Mouse (Mus musculus) limb, embryonic 12.5 days (tissue): ENCODE data around the gene Brat1. TPM values are rescaled to one million over a fixed set of nuclear protein-coding genes. Genes with fewer than 3 reads are reported as not detected.
A peak's percentile ranks its signal among the peaks of the same experiment; 100 is the strongest.

Source experiments
- ATAC-seq: fragments of 200-750 bp; cut with Nextera tagmentation; 2 replicates; pipeline ENCODE4 v1.8.0; 2017; ENCODE audit warnings: low read depth, moderate TSS enrichment; ENCODE audit not compliant: insufficient number of reproducible peaks, insufficient read depth, low FRiP score, low TSS enrichment
- H3K27ac ChIP-seq: fragments of 300-500 bp; sonication (generic); 2 replicates; pipeline ENCODE4 v1.5.1; 2016; ENCODE audit warnings: mild to moderate bottlenecking, moderate library complexity
- H3K27me3 ChIP-seq: fragments of 300-500 bp; sonication (generic); 2 replicates; pipeline ENCODE4 v1.6.1; 2016; ENCODE audit warnings: mild to moderate bottlenecking, moderate library complexity
- H3K36me3 ChIP-seq: fragments of 300-500 bp; sonication (generic); 2 replicates; pipeline ENCODE4 v1.6.1; 2016; ENCODE audit warnings: mild to moderate bottlenecking, moderate library complexity
- H3K4me1 ChIP-seq: fragments of 300-500 bp; sonication (generic); replicated peaks from 2 replicates; pipeline ENCODE4 v1.6.1; 2016
- H3K4me2 ChIP-seq: fragments of 300-500 bp; sonication (generic); 2 replicates; pipeline ENCODE4 v1.6.1; 2016; ENCODE audit warnings: mild to moderate bottlenecking, moderate library complexity
- H3K4me3 ChIP-seq: fragments of 300-500 bp; sonication (generic); replicated peaks from 2 replicates; pipeline ENCODE4 v1.5.1; 2016; ENCODE audit warnings: mild to moderate bottlenecking
- H3K9ac ChIP-seq: fragments of 300-500 bp; sonication (generic); replicated peaks from 2 replicates; pipeline ENCODE4 v1.6.1; 2016; ENCODE audit warnings: mild to moderate bottlenecking, moderate library complexity
- H3K9me3 ChIP-seq: fragments of 300-500 bp; sonication (generic); 2 replicates; pipeline ENCODE4 v1.6.1; 2016; ENCODE audit warnings: mild to moderate bottlenecking, moderate library complexity
- WGBS: fragments of 180-500 bp; shearing (Covaris S2); methylation state at CpG from one replicate; pipeline ENCODE4 v1.1.7; 2016; 5-methylcytosine and 5-hydroxymethylcytosine counted together
- polyA plus RNA-seq: library from polyadenylated mRNA; unstranded; fragments of >200 nt; fragmentation: Nextera tagmentation; extraction: Ambion mirVana; gene quantifications from 2 replicates; pipeline ENCODE4 v1.2.1, GENCODE M21; 2016

Gene Brat1
- polyA plus RNA-seq, 1 experiment from 2014 or later, result 22.4 TPM

DNA sequence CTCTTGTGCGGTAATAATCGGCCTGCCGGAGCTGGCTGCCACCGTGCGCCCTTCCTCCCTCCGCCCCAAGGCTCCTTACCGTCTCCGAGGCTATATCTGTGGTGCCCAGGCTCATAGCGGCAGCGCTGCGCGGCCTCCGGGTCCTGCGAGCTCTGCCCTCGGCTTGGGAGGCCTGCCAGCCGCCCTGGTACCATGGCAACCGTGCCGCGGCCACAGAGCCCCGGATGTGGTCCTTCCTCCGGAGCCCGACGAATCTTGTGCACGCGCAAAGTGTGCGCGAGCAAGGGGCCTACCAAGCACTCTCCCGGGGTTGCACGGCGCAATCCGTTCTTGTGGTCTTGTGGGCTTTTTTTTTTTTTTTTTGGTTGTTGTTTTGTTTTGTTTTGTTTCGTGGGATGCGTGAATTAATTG lies 2.7 kb upstream of the Brat1 start, which contains the start of gene Iqce:
TSS of gene Iqce (minus strand) at position 276 of the 411 bp plus-strand sequence.
- peak; percentile 22; the same call in 1 of the 2 replicates for ATAC-seq
- Histone ChIP-seq H3K4me2 (peak within 1 kb of the TSS; percentile 85), H3K9me3 (no peaks in the 10 kb centered on the region), H3K4me1 (peaks cover 32% of the 10 kb centered on the region), H3K36me3 (peaks cover 24% of the 10 kb centered on the region), H3K27me3 (no peaks in the 10 kb centered on the region), H3K4me3 (peak within 1 kb of the TSS; percentile 81), H3K27ac (peak within 1 kb of the TSS; percentile 90), H3K9ac (peak within 1 kb of the TSS; percentile 85)
- under 1% methylated on average over 33 of the region's 33 CpGs for WGBS

DNA sequence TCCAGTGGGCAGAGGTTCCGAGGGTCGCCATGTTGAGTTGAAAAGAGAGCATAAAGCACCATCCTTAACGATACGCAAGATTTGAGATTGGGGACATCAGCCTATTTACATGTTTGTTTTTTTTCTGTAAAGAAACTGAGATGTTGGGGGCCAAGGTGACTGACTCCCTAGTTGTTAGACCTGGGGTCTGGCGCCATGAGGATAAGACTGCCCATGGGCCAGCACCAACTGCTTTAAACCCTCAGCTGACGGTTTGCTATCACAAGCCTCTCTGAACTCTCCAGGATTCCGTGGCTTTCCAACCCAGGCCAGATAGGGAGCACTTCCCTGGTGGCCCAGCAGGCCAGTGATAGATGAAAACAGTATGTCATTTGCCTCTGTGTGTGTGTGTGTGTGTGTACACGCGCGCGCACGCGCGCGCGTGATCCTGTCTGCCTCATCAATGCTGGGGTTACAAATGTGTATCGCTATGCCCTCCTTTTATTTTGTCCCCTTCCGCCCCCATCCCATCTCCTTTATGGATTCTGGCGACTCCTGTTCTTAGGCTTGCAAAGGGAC lies 2.1 kb upstream of the Brat1 start:
- Histone ChIP-seq H3K36me3 (peaks cover 24% of the 10 kb centered on the region; the same call in 1 of the 2 replicates), H3K4me2 (peak overlapping the region; percentile 85), H3K27me3 (no peaks in the 10 kb centered on the region), H3K9me3 (no peaks in the 10 kb centered on the region), H3K4me1 (peaks cover 32% of the 10 kb centered on the region), H3K27ac (peak overlapping the region; percentile 90), H3K9ac (peak overlapping the region; percentile 85), H3K4me3 (peak overlapping the region; percentile 81)
- no peak for ATAC-seq
- 66% methylated on average over 19 of the region's 19 CpGs for WGBS

GRCm38 (mm10) chr5:140703480-140704377 lies 1.1 kb upstream of the Brat1 start:
- Histone ChIP-seq H3K9me3 (no peaks in the 10 kb centered on the region), H3K9ac (no peak overlapping the region), H3K4me1 (peaks cover 32% of the 10 kb centered on the region), H3K27me3 (no peaks in the 10 kb centered on the region), H3K27ac (peak overlapping the region; percentile 86), H3K4me3 (peak overlapping the region; percentile 60), H3K36me3 (peaks cover 23% of the 10 kb centered on the region; the same call in 1 of the 2 replicates), H3K4me2 (peak overlapping the region; percentile 81)
- 38% methylated on average over 17 of the region's 17 CpGs for WGBS
- no peak for ATAC-seq

DNA sequence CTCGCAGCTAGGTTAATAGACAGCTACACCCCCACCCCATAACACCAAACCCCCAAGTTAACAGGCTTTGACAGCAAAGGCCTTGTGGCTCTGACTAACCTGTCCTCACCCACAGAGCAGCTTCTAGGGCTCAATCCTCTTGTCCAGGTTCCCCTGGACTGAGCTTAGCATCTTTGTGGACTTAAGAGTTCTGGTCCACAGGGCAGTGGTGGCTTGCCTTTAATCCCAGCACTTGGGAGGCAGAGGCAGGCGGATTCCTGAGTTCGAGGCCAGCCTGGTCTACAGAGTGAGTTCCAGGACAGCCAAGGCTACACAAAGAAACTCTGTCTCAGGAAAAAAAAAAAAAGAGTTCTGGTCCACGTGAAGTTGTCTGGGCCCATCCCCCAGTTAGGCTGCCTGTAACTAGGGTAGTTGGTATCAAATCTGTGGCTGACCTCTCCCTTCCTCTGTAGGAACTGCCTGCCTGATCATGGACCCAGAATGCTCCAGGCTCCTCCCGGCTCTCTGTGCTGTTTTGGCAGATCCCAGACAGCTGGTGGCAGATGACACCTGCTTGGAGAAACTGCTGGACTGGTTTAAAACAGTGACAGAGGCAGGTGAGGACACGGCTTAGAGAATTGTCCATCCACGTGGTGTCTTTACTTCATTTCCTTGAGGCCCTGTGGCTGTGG lies 825 bp downstream of the Brat1 start:
- peak overlapping the region; percentile 60 for H3K4me3 ChIP-seq
- H3K27ac ChIP-seq, result peak overlapping the region; percentile 77; the same call in 1 of the 2 replicates
- 57% methylated on average over 7 of the region's 7 CpGs for WGBS
- H3K36me3 ChIP-seq, result peaks cover 27% of the 10 kb centered on the region
- H3K9ac ChIP-seq, result peak overlapping the region; percentile 79
- no peak for ATAC-seq
- H3K9me3 ChIP-seq, result no peaks in the 10 kb centered on the region
- peaks cover 28% of the 10 kb centered on the region for H3K4me1 ChIP-seq
- H3K27me3 ChIP-seq, result no peaks in the 10 kb centered on the region
- H3K4me2 ChIP-seq, result peak overlapping the region; percentile 81

DNA sequence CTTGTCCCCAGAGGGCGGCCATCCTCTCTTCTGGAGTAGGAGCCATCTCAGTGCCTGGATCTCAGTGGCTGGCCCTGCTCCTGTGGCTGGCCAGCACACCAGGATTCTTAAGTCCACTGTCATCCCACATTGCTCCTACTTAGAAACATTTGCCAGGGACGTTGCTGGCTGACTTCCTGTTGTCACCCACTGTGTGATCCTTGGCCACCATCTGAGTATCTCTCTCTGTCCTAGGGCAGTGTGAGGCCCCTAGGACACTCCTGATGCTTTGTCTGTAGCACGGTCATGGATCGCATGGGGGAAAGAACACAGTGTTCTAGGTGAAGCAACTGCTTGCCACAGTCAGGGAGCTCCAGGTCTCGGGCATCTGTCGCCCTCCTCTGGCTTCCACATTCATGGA lies 5.5 kb downstream of the Brat1 start:
- H3K9ac ChIP-seq, result no peak overlapping the region
- H3K4me3 ChIP-seq, result no peak overlapping the region
- H3K36me3 ChIP-seq, result peaks cover 73% of the 10 kb centered on the region
- no peaks in the 10 kb centered on the region for H3K9me3 ChIP-seq
- ATAC-seq, result no peak
- 93% methylated on average over 6 of the region's 6 CpGs for WGBS
- H3K4me2 ChIP-seq, result no peak overlapping the region
- no peak overlapping the region for H3K27ac ChIP-seq
- H3K27me3 ChIP-seq, result no peaks in the 10 kb centered on the region
- H3K4me1 ChIP-seq, result peaks cover 9% of the 10 kb centered on the region; the same call in 1 of the 2 replicates

DNA sequence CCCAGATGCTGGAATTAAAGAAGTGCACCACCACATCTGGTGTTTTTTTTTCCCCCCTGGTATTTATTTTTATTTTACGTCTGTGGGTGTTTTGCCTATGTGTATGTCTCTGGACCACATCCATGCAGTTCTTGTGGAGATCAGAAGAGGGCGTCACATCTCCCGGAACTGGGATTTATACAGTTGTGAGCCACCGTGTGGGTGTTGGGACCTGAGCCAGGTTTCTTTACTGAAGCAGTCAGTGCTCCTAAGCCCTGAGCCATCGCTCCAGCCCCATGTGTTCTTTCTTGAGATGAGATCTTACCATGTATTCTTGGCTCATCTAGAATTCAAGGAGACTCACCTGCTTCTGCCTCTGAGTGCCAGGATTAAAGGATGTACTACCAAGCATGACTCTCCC lies 6.2 kb downstream of the Brat1 start:
- 84% methylated on average over 5 of the region's 5 CpGs for WGBS
- Histone ChIP-seq H3K9ac (0 out of 2 replicates have a peak overlapping the region, but pooled peaks have one; percentile 42), H3K9me3 (no peaks in the 10 kb centered on the region), H3K4me2 (no peak overlapping the region), H3K27ac (no peak overlapping the region), H3K4me3 (no peak overlapping the region), H3K4me1 (peaks cover 2% of the 10 kb centered on the region; the same call in 1 of the 2 replicates), H3K27me3 (no peaks in the 10 kb centered on the region), H3K36me3 (peaks cover 81% of the 10 kb centered on the region)
- no peak for ATAC-seq

- no peaks in the 10 kb centered on the region for H3K27me3 ChIP-seq
- H3K4me1 ChIP-seq, result no peaks in the 10 kb centered on the region
- no peak overlapping the region for H3K4me2 ChIP-seq
- no peak overlapping the region for H3K4me3 ChIP-seq
- WGBS, result 86% methylated on average over 7 of the region's 7 CpGs
- H3K9ac ChIP-seq, result no peak overlapping the region
- no peak overlapping the region for H3K27ac ChIP-seq
- peaks cover 38% of the 10 kb centered on the region for H3K36me3 ChIP-seq
- no peaks in the 10 kb centered on the region for H3K9me3 ChIP-seq
- no peak for ATAC-seq
Observed at GRCm38 (mm10) chr5:140720773-140721172, 16.0 kb downstream of the Brat1 start.

GRCm38 (mm10) chr5:140722121-140722520 lies 17.3 kb downstream of the Brat1 start:
- H3K9ac ChIP-seq, result no peak overlapping the region
- 85% methylated on average over 3 of the region's 3 CpGs for WGBS
- ATAC-seq, result no peak
- no peak overlapping the region for H3K4me2 ChIP-seq
- H3K4me1 ChIP-seq, result no peaks in the 10 kb centered on the region
- H3K4me3 ChIP-seq, result no peak overlapping the region
- H3K9me3 ChIP-seq, result no peaks in the 10 kb centered on the region
- peaks cover 25% of the 10 kb centered on the region for H3K36me3 ChIP-seq
- H3K27ac ChIP-seq, result no peak overlapping the region
- H3K27me3 ChIP-seq, result no peaks in the 10 kb centered on the region

DNA sequence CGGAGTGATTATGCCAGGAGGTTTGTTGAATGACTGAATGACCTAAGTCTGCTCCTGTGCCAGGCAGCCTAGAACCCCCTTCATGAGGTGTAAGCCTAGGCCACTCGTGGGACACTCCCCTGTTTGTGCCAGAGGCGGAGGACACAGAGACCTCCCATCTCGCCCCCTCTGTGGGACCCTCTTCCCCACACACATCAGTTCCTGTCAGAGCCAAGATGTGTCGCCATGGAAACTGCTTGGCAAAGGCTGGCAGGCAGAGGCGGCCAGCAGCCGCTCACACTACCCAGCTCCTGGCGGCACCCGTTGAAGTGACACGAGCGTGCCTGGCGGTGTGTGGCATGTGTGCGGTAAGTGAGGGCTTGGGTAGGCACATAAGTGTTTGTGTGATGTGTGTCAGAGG lies 19.0 kb downstream of the Brat1 start, which contains the start of gene Amz1:
TSS of gene Amz1 (plus strand) at position 306 of the 400 bp plus-strand sequence.
- H3K9me3 ChIP-seq, result no peaks in the 10 kb centered on the region
- ATAC-seq, result no peak
- WGBS, result 82% methylated on average over 13 of the region's 13 CpGs
- no peaks in the 10 kb centered on the region for H3K4me1 ChIP-seq
- H3K9ac ChIP-seq, result no peak within 1 kb of the TSS
- no peak within 1 kb of the TSS for H3K4me3 ChIP-seq
- H3K36me3 ChIP-seq, result peaks cover 8% of the 10 kb centered on the region
- no peaks in the 10 kb centered on the region for H3K27me3 ChIP-seq
- no peak within 1 kb of the TSS for H3K27ac ChIP-seq
- H3K4me2 ChIP-seq, result no peak within 1 kb of the TSS

GRCm38 (mm10) chr5:140726062-140726839 lies 21.4 kb downstream of the Brat1 start:
- Histone ChIP-seq H3K9ac (no peak overlapping the region), H3K4me1 (no peaks in the 10 kb centered on the region), H3K4me3 (no peak overlapping the region), H3K27ac (no peak overlapping the region), H3K27me3 (no peaks in the 10 kb centered on the region), H3K4me2 (no peak overlapping the region), H3K9me3 (no peaks in the 10 kb centered on the region), H3K36me3 (no peaks in the 10 kb centered on the region)
- WGBS, result 83% methylated on average over 7 of the region's 7 CpGs
- ATAC-seq, result 0 out of 2 replicates have a peak, but pooled peaks have one; percentile 21
